ENCODE assay signal across 22 mouse cellular contexts in genomic region chr12:79049807-79050206, GRCm38 (mm10). TPM values are rescaled to one million over a fixed set of nuclear protein-coding genes. Genes with fewer than 3 reads are reported as not detected.
"Had no signal": no experiment of that assay in that cellular context is flagged by ENCODE, and none has a peak within 500 bp of the region (broad histone marks: within the 10 kb centered on the region; RNA-seq: fewer than 3 reads in every experiment).

No protein-coding gene starts in this region.

- H3K9ac ChIP-seq: limb, embryonic 12.5 days; limb, embryonic 15.5 days; liver, embryonic 14.5 days; liver, postnatal 0 days; lung, embryonic 14.5 days; neural tube, embryonic 12.5 days; neural tube, embryonic 15.5 days; stomach, embryonic 15.5 days had no signal

- H3K4me1 ChIP-seq: limb, embryonic 12.5 days; neural tube, embryonic 12.5 days; neural tube, embryonic 15.5 days; stomach, embryonic 15.5 days had no signal

- H3K27ac ChIP-seq: limb, embryonic 12.5 days; limb, embryonic 15.5 days; liver, embryonic 14.5 days; neural tube, embryonic 12.5 days; neural tube, embryonic 15.5 days; stomach, embryonic 15.5 days had no signal

- DNase-seq: kidney, adult 9 months; kidney, postnatal 14 days; kidney, postnatal 4 days; left cerebral cortex, postnatal 4 days; liver, postnatal 0 days; lung, embryonic 14.5 days; midbrain, embryonic 14.5 days; right cerebral cortex, adult 18-20 months; right cerebral cortex, postnatal 14 days; right cerebral cortex, postnatal 4 days; spleen, adult 18-20 months; thymus, adult 18-20 months; thymus, postnatal 36 days had no signal

- H3K4me2 ChIP-seq: limb, embryonic 12.5 days; limb, embryonic 15.5 days; liver, embryonic 11.5 days; lung, embryonic 14.5 days; midbrain, embryonic 11.5 days; neural tube, embryonic 12.5 days; neural tube, embryonic 15.5 days; stomach, embryonic 15.5 days had no signal

- H3K9me3 ChIP-seq: limb, embryonic 15.5 days; neural tube, embryonic 12.5 days; neural tube, embryonic 15.5 days; stomach, embryonic 15.5 days had no signal

- H3K4me3 ChIP-seq: limb, embryonic 12.5 days; limb, embryonic 15.5 days; neural tube, embryonic 12.5 days; neural tube, embryonic 15.5 days; stomach, embryonic 15.5 days had no signal

- ATAC-seq: liver, postnatal 0 days had no signal

- H3K27me3 ChIP-seq: limb, embryonic 12.5 days; limb, embryonic 15.5 days; neural tube, embryonic 12.5 days; neural tube, embryonic 15.5 days; stomach, embryonic 15.5 days had no signal

RNA-seq across cellular contexts. Expression of gene Plekhh1, which starts 20.8 kb away (rescaled TPM):
- total RNA-seq: megakaryocyte-erythroid progenitor cell, adult 5-6 weeks had no signal
